Mouse (Mus musculus) heart, postnatal 0 days (tissue): ENCODE measurements around the gene Nrgn. TPM values are rescaled to one million over a fixed set of nuclear protein-coding genes. Genes with fewer than 3 reads are reported as not detected.

Source experiments
- ATAC-seq: fragments of 200-750 bp; cut with Nextera tagmentation; 2 replicates; pipeline ENCODE4 v1.8.0; 2017; ENCODE audit warnings: low read depth, moderate number of reproducible peaks, moderate library complexity; ENCODE audit not compliant: insufficient read depth
- DNase-seq: peaks from one replicate; pipeline ENCODE4 v3.0.0-alpha.2; 2016; ENCODE audit warnings: low spot score
- H3K27ac ChIP-seq: fragments of 300-500 bp; sonication (generic); 2 replicates; pipeline ENCODE4 v1.5.1; 2014; ENCODE audit warnings: low read depth, mild to moderate bottlenecking
- H3K27me3 ChIP-seq: fragments of 300-500 bp; sonication (generic); 2 replicates; pipeline ENCODE4 v1.6.1; 2014; ENCODE audit warnings: low read length, mixed read lengths; ENCODE audit not compliant: control insufficient read depth, insufficient read depth
- H3K36me3 ChIP-seq: fragments of 300-500 bp; sonication (generic); replicated peaks from 2 replicates; pipeline ENCODE4 v1.6.1; 2014; ENCODE audit warnings: low read length, mixed read lengths; ENCODE audit not compliant: control insufficient read depth, insufficient read depth
- H3K4me1 ChIP-seq: fragments of 300-500 bp; sonication (generic); 2 replicates; pipeline ENCODE4 v1.6.1; 2014; ENCODE audit warnings: antibody characterized with exemption; ENCODE audit not compliant: control insufficient read depth, insufficient read depth
- H3K4me2 ChIP-seq: fragments of 300-500 bp; sonication (generic); 2 replicates; pipeline ENCODE4 v1.6.1; 2014; ENCODE audit warnings: low read depth, mild to moderate bottlenecking, low read length, moderate library complexity
- H3K4me3 ChIP-seq: fragments of 300-500 bp; sonication (generic); 2 replicates; pipeline ENCODE4 v1.5.1; 2014; ENCODE audit warnings: low read depth, low read length
- H3K9ac ChIP-seq: fragments of 300-500 bp; sonication (generic); replicated peaks from 2 replicates; pipeline ENCODE4 v1.6.1; 2014; ENCODE audit warnings: low read depth, low read length, mixed read lengths
- H3K9me3 ChIP-seq: fragments of 300-500 bp; sonication (generic); replicated peaks from 2 replicates; pipeline ENCODE4 v1.6.1; 2016; ENCODE audit warnings: low read length; ENCODE audit not compliant: control insufficient read depth
- CTCF ChIP-seq: IDR thresholded peaks from 2 replicates; pipeline ENCODE4 v1.5.1; 2016; ENCODE audit warnings: antibody characterized with exemption, control low read depth, low read depth
- EP300 ChIP-seq: IDR thresholded peaks from 2 replicates; pipeline ENCODE4 v1.6.1; 2016; ENCODE audit warnings: antibody characterized with exemption, low read depth
- WGBS: fragments of 180-500 bp; shearing (Covaris S2); extraction: QIAGEN DNeasy Blood & Tissue Kit; methylation state at CpG from one replicate; pipeline ENCODE4 v1.1.7; 2014; 5-methylcytosine and 5-hydroxymethylcytosine counted together
- polyA plus RNA-seq: library from polyadenylated mRNA; unstranded; fragments of >200 nt; fragmentation: Nextera tagmentation; extraction: Ambion mirVana; gene quantifications from 2 replicates; pipeline ENCODE4 v1.2.1, GENCODE M21; 2015
- total RNA-seq: library from RNA; depleted of rRNA; stranded (reverse); fragments of >200 nt; gene quantifications from 2 replicates; pipeline ENCODE4 v1.2.3, GENCODE M21; 2014; ENCODE audit warnings: low replicate concordance

Nrgn gene
- total and polyA plus RNA-seq, 2 experiments from 2014 or later: 2.0 TPM; not detected in 1

GRCm38 (mm10) chr9:37563805-37564204 is 11.1 kb upstream of the Nrgn start:
- H3K9ac ChIP-seq: no peak overlapping the region
- 43% methylated on average over 1 of the region's 1 CpGs for WGBS
- DNase-seq (no peak), ATAC-seq (no peak)
- H3K4me3 ChIP-seq: no peak overlapping the region
- H3K27ac ChIP-seq: no peak overlapping the region
- H3K4me1 ChIP-seq: peaks cover 15% of the 10 kb centered on the region
- no peak overlapping the region for H3K4me2 ChIP-seq
- TF ChIP-seq EP300: no peak
- no peak for TF ChIP-seq CTCF
- H3K9me3 ChIP-seq: no peaks in the 10 kb centered on the region
- no peaks in the 10 kb centered on the region for H3K36me3 ChIP-seq
- no peaks in the 10 kb centered on the region for H3K27me3 ChIP-seq

- ATAC-seq: no peak
- TF ChIP-seq EP300: no peak
- no peak for TF ChIP-seq CTCF
- Histone ChIP-seq H3K4me1 (no peaks in the 10 kb centered on the region), H3K4me2 (no peak overlapping the region), H3K36me3 (no peaks in the 10 kb centered on the region), H3K9ac (no peak overlapping the region), H3K27me3 (no peaks in the 10 kb centered on the region), H3K4me3 (no peak overlapping the region), H3K9me3 (no peaks in the 10 kb centered on the region), H3K27ac (no peak overlapping the region)
- no peak for DNase-seq
- 78% methylated on average over 2 of the region's 2 CpGs for WGBS
These were observed 7.9 kb upstream of the Nrgn start for GRCm38 (mm10) chr9:37560617-37561016.

GRCm38 (mm10) chr9:37556366-37556765 is 3.7 kb upstream of the Nrgn start:
- H3K27me3 ChIP-seq: peaks cover 22% of the 10 kb centered on the region
- H3K9me3 ChIP-seq: no peaks in the 10 kb centered on the region
- H3K36me3 ChIP-seq: no peaks in the 10 kb centered on the region
- no peak overlapping the region for H3K27ac ChIP-seq
- ATAC-seq (no peak), DNase-seq (no peak)
- WGBS: 63% methylated on average over 3 of the region's 3 CpGs
- no peak overlapping the region for H3K4me2 ChIP-seq
- no peak overlapping the region for H3K9ac ChIP-seq
- TF ChIP-seq CTCF (no peak), EP300 (no peak)
- no peak overlapping the region for H3K4me3 ChIP-seq
- H3K4me1 ChIP-seq: peaks cover 7% of the 10 kb centered on the region; the same call in 1 of the 2 replicates

GRCm38 (mm10) chr9:37554838-37555748 is 2.4 kb upstream of the Nrgn start, which contains the start of gene Siae:
Siae (plus strand) TSS chr9:37555698.
- TF ChIP-seq EP300: no peak
- no peak for TF ChIP-seq CTCF
- H3K27me3 ChIP-seq: peaks cover 34% of the 10 kb centered on the region
- H3K4me1 ChIP-seq: peaks cover 7% of the 10 kb centered on the region; the same call in 1 of the 2 replicates
- H3K9ac ChIP-seq: no peak within 1 kb of the TSS
- 30% methylated on average over 7 of the region's 7 CpGs for WGBS
- H3K4me3 ChIP-seq: no peak within 1 kb of the TSS
- DNase-seq: no peak
- H3K9me3 ChIP-seq: no peaks in the 10 kb centered on the region
- H3K4me2 ChIP-seq: no peak within 1 kb of the TSS
- ATAC-seq: no peak
- no peak within 1 kb of the TSS for H3K27ac ChIP-seq
- no peaks in the 10 kb centered on the region for H3K36me3 ChIP-seq

GRCm38 (mm10) chr9:37554279-37554678 is 1.6 kb upstream of the Nrgn start:
- Histone ChIP-seq H3K4me1 (peaks cover 7% of the 10 kb centered on the region; the same call in 1 of the 2 replicates), H3K27ac (no peak overlapping the region), H3K9ac (no peak overlapping the region), H3K4me2 (no peak overlapping the region), H3K9me3 (no peaks in the 10 kb centered on the region), H3K27me3 (peaks cover 36% of the 10 kb centered on the region), H3K36me3 (no peaks in the 10 kb centered on the region), H3K4me3 (no peak overlapping the region)
- TF ChIP-seq EP300: no peak
- TF ChIP-seq CTCF: no peak
- no peak for ATAC-seq
- 87% methylated on average over 1 of the region's 1 CpGs for WGBS
- DNase-seq: no peak
